Mouse (Mus musculus) neutrophil, adult 5-6 weeks (primary cell): ENCODE data around the gene Snx20. TPM values are rescaled to one million over a fixed set of nuclear protein-coding genes. Genes with fewer than 3 reads are reported as not detected.

Source experiments
- ATAC-seq: fragments of 151-379, 151-347 bp; 2 replicates; pipeline ENCODE4 v1.8.0; 2017; ENCODE audit warnings: mild to moderate bottlenecking, moderate TSS enrichment; ENCODE audit not compliant: insufficient number of reproducible peaks, poor library complexity, low FRiP score, severe bottlenecking; ENCODE audit errors: extremely low read depth
- total RNA-seq: library from RNA; stranded (forward); fragments of 200-1000 nt; gene quantifications from 2 replicates; pipeline ENCODE4 v1.2.3, GENCODE M21; 2017

The Snx20 gene
- 118 and 128 TPM in 2 replicates for total RNA-seq

- ATAC-seq: peak; percentile 74
Observed at GRCm38 (mm10) chr8:88635474-88636397, at the start of gene Snx20. Snx20 (minus strand) TSS chr8:88636128.

- ATAC-seq: no peak
Observed at GRCm38 (mm10) chr8:88683656-88684289, 47.8 kb upstream of the Snx20 start.

GRCm38 (mm10) chr8:88681046-88681445 is 45.1 kb upstream of the Snx20 start:
- ATAC-seq: no peak

- ATAC-seq: no peak
Observed at GRCm38 (mm10) chr8:88680566-88680965, 44.6 kb upstream of the Snx20 start.

GRCm38 (mm10) chr8:88677071-88677470 is 41.1 kb upstream of the Snx20 start:
- ATAC-seq: no peak

GRCm38 (mm10) chr8:88675372-88676165 is 39.6 kb upstream of the Snx20 start:
- no peak for ATAC-seq

GRCm38 (mm10) chr8:88673859-88674258 is 37.9 kb upstream of the Snx20 start:
- no peak for ATAC-seq

GRCm38 (mm10) chr8:88671575-88671974 is 35.6 kb upstream of the Snx20 start:
- no peak for ATAC-seq

GRCm38 (mm10) chr8:88670782-88671181 is 34.9 kb upstream of the Snx20 start:
- no peak for ATAC-seq

GRCm38 (mm10) chr8:88668400-88669086 is 32.6 kb upstream of the Snx20 start:
- peak; percentile 74 for ATAC-seq

GRCm38 (mm10) chr8:88666435-88666834 is 30.5 kb upstream of the Snx20 start:
- peak; percentile 36; the same call in 1 of the 2 replicates for ATAC-seq

GRCm38 (mm10) chr8:88664947-88665346 is 29.0 kb upstream of the Snx20 start:
- ATAC-seq: no peak

- no peak for ATAC-seq
Observed at GRCm38 (mm10) chr8:88664121-88664520, 28.2 kb upstream of the Snx20 start.

- peak; percentile 93 for ATAC-seq
Observed at GRCm38 (mm10) chr8:88662401-88662821, 26.5 kb upstream of the Snx20 start.

GRCm38 (mm10) chr8:88659873-88660272 is 23.9 kb upstream of the Snx20 start:
- ATAC-seq: no peak

GRCm38 (mm10) chr8:88655334-88655733 is 19.4 kb upstream of the Snx20 start:
- ATAC-seq: no peak

GRCm38 (mm10) chr8:88651122-88651521 is 15.2 kb upstream of the Snx20 start:
- peak; percentile 38 for ATAC-seq

GRCm38 (mm10) chr8:88650016-88650708 is 14.2 kb upstream of the Snx20 start:
- no peak for ATAC-seq
